Mouse (Mus musculus) olfactory bulb, adult 2 months (tissue): Measurements from ENCODE around the gene Stmn3. TPM values are rescaled to one million over a fixed set of nuclear protein-coding genes. Genes with fewer than 3 reads are reported as not detected.

ENCODE experiments used
- H3K27ac ChIP-seq: fragments of 200-500 bp; 2 replicates; pipeline ENCODE4 v1.5.1; 2012; ENCODE audit warnings: low read depth, low read length; ENCODE audit not compliant: insufficient read depth
- H3K4me1 ChIP-seq: fragments of 200-500 bp; 2 replicates; pipeline ENCODE4 v1.6.1; 2012; ENCODE audit warnings: low read length; ENCODE audit not compliant: control insufficient read depth, insufficient read depth
- H3K4me3 ChIP-seq: fragments of 200-500 bp; 2 replicates; pipeline ENCODE4 v1.5.1; 2012; ENCODE audit warnings: mild to moderate bottlenecking, low read depth, low read length, moderate library complexity; ENCODE audit not compliant: insufficient read depth
- CTCF ChIP-seq: fragments of 200-500 bp; IDR thresholded peaks from 2 replicates; pipeline ENCODE4 v1.5.1; 2012; ENCODE audit warnings: low read depth, mild to moderate bottlenecking, low read length, moderate library complexity; ENCODE audit not compliant: insufficient read depth
- POLR2A ChIP-seq: fragments of 200-500 bp; IDR thresholded peaks from 2 replicates; pipeline ENCODE4 v1.6.1; 2012; ENCODE audit warnings: mild to moderate bottlenecking, low read depth, low read length, moderate library complexity; ENCODE audit not compliant: insufficient read depth
- WGBS: fragments of 180-500 bp; shearing (Covaris S2); methylation state at CpG from one replicate; pipeline ENCODE4 v1.1.7; 2018; 5-methylcytosine and 5-hydroxymethylcytosine counted together
- polyA plus RNA-seq: library from polyadenylated mRNA; stranded (reverse); fragments of >200 nt; gene quantifications from 2 replicates; pipeline ENCODE4 v1.2.4, GENCODE M21; 2012; ENCODE audit warnings: low replicate concordance; ENCODE audit not compliant: missing spikeins, insufficient read depth, insufficient read length

The Stmn3 gene
- not detected in 2 replicates for polyA plus RNA-seq

DNA sequence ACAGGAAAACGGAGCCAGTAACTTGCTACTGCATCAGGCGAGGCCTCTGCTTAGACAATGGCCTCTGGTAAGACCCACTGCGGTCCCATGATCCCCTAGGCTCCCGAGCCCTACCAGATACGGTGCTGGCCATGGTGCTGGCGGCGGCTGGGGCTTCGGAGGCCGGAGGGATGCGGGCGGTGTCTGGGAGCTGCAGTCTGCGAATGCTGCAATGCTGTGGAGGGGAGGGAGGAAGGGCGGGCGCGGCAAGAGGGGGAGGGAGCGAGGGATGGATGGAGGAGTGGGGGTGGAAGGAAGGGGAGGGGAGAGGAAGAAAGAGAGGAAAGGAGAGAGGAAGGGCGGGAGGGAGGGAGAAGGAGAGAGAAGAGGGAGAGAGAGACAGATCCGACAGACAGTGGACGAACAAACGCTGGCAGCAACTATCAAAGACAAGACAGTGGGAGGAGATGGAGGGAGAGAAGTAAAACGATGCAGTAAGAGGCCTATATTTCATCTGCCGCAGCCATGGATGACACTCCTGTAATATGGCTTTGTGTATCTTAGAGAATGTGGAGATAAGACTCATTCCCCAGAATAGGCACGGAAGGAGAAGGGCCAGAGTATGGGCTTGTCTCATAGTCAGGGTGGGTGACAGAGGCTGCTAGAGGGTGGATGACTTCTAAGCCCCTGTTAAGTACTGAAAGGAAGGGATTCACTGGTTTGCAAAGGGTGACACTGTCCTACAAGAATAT lies at the start of gene Stmn3:
Gene Stmn3, minus strand, starts transcription at position 421 of the 731 bp plus-strand sequence.
- TF ChIP-seq CTCF (no peak), POLR2A (peak; percentile 92)
- peak within 1 kb of the TSS; percentile 96 for H3K27ac ChIP-seq
- 3% methylated on average over 21 of the region's 23 CpGs for WGBS
- peaks cover 5% of the 10 kb centered on the region; the same call in 1 of the 2 replicates for H3K4me1 ChIP-seq
- peak within 1 kb of the TSS; percentile 74 for H3K4me3 ChIP-seq

DNA sequence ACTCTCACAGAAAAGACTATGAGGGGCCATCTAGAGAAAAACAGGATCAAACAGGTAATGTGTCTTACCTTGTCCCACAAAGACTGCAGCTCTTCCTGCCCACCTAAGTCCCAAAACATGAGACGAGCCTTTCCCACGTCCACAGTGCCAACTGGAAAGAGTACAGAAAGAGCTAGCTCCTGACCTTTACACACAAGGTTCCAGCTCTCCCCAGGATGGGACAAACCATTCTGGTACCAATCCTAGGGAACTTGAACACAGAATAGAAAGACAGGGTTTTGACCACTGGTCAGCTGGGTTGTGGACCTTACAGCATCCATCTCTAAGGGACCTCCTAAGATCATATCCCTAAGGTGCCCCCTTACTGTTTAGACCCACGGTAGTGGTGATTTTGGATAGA lies 49.6 kb upstream of the Stmn3 start:
- Histone ChIP-seq H3K4me3 (no peak overlapping the region), H3K4me1 (peaks cover 3% of the 10 kb centered on the region; the same call in 1 of the 2 replicates), H3K27ac (no peak overlapping the region)
- 84% methylated on average over 3 of the region's 3 CpGs for WGBS
- TF ChIP-seq POLR2A, result no peak
- no peak for TF ChIP-seq CTCF

DNA sequence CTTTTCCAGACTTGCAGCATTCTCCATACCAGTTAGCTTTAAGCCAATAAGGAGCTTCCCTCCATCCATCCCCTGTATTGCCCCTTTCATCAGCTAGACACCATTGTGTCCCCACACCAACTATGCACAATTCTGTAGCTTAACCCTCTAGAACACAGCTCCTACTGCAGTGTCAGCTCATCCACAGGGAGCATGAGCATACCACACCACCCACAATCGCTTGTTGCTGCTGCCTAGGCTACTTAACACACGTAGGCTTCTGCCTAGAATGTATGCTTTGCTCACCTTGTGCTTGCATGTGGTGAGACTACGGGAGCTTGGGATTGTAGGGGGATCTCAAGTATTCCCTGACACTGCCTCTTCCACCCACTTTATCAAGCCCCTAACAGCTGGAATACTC lies 42.5 kb upstream of the Stmn3 start:
- no peak overlapping the region for H3K27ac ChIP-seq
- H3K4me1 ChIP-seq, result no peaks in the 10 kb centered on the region
- TF ChIP-seq POLR2A (no peak), CTCF (no peak)
- no peak overlapping the region for H3K4me3 ChIP-seq
- WGBS, result 71% methylated on average over 3 of the region's 3 CpGs

DNA sequence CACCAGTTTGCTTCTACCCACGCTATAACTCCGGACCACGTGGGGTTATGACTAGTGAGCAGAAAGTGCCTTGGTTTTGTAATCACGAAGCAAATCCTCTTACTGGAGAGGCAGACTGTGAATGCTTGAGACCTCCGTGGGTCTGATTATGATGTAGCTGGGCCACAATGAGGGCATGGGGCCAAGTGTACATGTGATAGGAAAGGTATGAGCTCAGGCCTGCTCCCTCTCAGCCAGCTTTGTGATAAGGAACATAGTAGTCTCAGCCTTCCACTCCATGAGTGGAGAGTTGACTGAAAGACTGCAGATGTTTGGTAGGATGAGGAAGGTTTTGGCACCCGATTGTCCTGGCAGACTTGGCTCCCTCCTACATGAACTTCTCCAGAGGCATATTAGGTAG lies 28.5 kb upstream of the Stmn3 start:
- no peak for TF ChIP-seq CTCF
- no peak for TF ChIP-seq POLR2A
- Histone ChIP-seq H3K4me3 (no peak overlapping the region), H3K27ac (no peak overlapping the region), H3K4me1 (no peaks in the 10 kb centered on the region)
- WGBS, result 92% methylated on average over 6 of the region's 6 CpGs

DNA sequence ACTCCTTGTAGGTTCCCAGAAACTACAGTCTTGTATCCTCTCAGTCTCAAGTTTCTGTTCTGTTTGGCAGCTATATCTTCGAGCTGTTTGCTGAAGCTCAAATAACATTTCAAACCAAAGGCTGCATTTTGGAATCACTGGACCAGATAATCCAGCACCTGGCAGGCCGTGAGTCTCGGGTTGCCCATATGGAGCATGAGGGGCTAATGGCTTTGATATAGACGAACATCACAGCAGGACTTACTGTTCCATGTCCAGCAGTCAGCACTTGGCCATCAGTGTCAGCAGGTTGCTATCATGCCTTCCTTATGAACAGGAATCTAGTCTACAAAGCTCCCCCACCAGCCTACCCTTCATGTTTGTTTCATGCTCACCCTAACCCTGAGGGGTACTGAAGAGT lies 26.1 kb upstream of the Stmn3 start:
- Histone ChIP-seq H3K4me3 (no peak overlapping the region), H3K4me1 (no peaks in the 10 kb centered on the region), H3K27ac (no peak overlapping the region)
- TF ChIP-seq POLR2A (no peak), CTCF (no peak)
- 70% methylated on average over 4 of the region's 4 CpGs for WGBS

DNA sequence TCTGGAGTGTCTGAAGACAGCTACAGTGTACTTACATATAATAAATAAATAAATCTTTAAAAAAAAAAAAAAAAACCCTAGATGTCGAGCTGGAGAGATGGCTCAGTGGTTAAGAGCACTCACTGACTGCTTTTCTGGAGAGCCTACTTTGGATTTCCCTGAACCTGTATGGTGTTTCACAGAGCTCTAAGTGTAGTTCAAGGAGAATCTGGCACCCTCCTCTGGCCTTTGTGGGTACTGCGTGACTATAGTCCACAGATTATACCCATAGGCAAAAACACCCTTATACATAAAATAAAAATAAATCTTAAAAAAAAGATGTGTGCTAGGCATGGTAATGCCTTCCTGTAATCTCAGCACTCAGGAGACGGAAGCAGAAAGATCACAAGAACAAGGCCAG lies 19.7 kb upstream of the Stmn3 start:
- no peaks in the 10 kb centered on the region for H3K4me1 ChIP-seq
- no peak for TF ChIP-seq POLR2A
- TF ChIP-seq CTCF, result no peak
- H3K4me3 ChIP-seq, result no peak overlapping the region
- H3K27ac ChIP-seq, result no peak overlapping the region
- WGBS, result 56% methylated on average over 3 of the region's 3 CpGs

DNA sequence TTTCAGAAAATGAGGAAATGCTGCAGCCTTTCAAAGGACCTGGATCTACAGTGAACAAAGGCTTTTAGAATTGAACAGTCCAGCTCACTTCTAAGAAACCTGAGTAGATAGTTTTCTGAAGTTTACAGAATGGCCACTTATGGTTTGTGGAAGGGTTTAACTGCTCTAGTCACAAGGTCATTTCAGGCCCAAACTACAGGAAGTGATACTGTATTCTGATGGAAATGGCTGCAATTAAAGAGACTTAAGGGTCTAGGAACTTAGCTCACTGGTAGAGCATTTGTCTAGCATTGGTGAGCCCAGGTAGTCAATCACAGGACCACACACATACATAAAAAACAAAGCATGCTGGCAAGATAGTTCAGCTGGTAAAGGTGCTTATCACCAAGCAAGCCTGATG lies 18.2 kb upstream of the Stmn3 start:
- H3K4me3 ChIP-seq, result no peak overlapping the region
- H3K4me1 ChIP-seq, result no peaks in the 10 kb centered on the region
- no peak overlapping the region for H3K27ac ChIP-seq
- TF ChIP-seq POLR2A (no peak), CTCF (no peak)

DNA sequence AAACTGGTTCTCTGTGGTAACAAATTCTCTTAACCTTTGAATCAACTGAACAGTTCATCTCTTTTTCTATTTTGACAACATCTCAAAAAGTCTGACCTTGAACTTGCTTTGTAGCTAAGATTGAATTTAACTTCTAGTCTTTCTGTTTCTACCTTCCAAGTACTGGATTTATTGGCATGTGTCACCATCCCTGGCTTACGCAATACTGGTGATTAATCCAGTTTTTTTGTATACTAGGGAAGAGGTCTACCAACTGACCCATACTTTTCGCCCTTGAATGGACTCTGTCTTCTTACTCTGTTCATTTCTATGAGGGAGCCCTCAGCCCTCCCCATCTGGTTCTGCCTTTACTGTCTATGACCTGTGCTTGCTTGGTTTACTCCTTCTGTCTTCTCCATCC lies 11.8 kb upstream of the Stmn3 start:
- Histone ChIP-seq H3K27ac (no peak overlapping the region), H3K4me3 (no peak overlapping the region), H3K4me1 (no peaks in the 10 kb centered on the region)
- WGBS, result 96% methylated on average over 2 of the region's 2 CpGs
- TF ChIP-seq CTCF (no peak), POLR2A (no peak)

DNA sequence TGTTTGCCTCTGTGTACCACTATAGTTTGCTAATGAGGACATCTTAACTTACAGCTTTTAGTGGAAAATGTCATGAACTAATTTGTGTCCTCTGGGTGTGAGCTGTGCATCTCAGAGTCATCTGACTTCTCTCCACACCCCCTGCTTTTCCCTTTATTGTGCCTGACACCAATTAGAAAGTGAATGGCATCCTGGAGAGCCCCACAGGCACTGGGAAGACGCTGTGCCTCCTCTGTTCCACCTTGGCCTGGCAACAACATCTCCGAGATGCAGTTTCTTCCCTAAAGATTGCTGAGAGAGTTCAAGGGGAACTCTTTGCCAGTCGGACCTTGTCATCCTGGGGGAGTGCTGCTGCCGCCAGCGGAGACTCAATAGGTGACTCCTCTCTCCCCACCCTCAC lies 7.8 kb upstream of the Stmn3 start:
- WGBS, result 79% methylated on average over 5 of the region's 5 CpGs
- no peak for TF ChIP-seq POLR2A
- TF ChIP-seq CTCF, result no peak

More for the DNA sequence above, 7.8 kb upstream of the Stmn3 start:
- H3K4me3 ChIP-seq, result no peak overlapping the region
- no peak overlapping the region for H3K27ac ChIP-seq
- H3K4me1 ChIP-seq, result peaks cover 3% of the 10 kb centered on the region
